Mouse (Mus musculus) ES-Bruce4 (cell line): ENCODE data around the gene Fbxl17. TPM values are rescaled to one million over a fixed set of nuclear protein-coding genes. Genes with fewer than 3 reads are reported as not detected.
A peak's percentile ranks its signal among the peaks of the same experiment; 100 is the strongest.

ENCODE experiments used
- H3K27ac ChIP-seq: 2 replicates; pipeline ENCODE4 v1.5.1; 2012; ENCODE audit warnings: low read length, inconsistent platforms; ENCODE audit not compliant: insufficient read depth
- H3K27me3 ChIP-seq: 2 replicates; pipeline ENCODE4 v1.6.1; 2012; ENCODE audit warnings: mild to moderate bottlenecking, low read length, inconsistent platforms; ENCODE audit not compliant: control insufficient read depth, poor library complexity, insufficient read depth, severe bottlenecking
- H3K36me3 ChIP-seq: 2 replicates; pipeline ENCODE4 v1.6.1; 2012; ENCODE audit warnings: inconsistent platforms, mild to moderate bottlenecking, low read length, moderate library complexity; ENCODE audit not compliant: control insufficient read depth, poor library complexity, insufficient read depth, severe bottlenecking
- H3K4me1 ChIP-seq: one replicate; pipeline ENCODE4 v1.8.1; 2011; ENCODE audit warnings: low read length; ENCODE audit not compliant: control insufficient read depth, insufficient read depth
- H3K4me3 ChIP-seq: 2 replicates; pipeline ENCODE4 v1.5.1; 2011; ENCODE audit warnings: low read depth, mild to moderate bottlenecking, low read length
- H3K9ac ChIP-seq: 2 replicates; pipeline ENCODE4 v1.6.1; 2012; ENCODE audit warnings: low read depth, mild to moderate bottlenecking, inconsistent platforms; ENCODE audit not compliant: poor library complexity, severe bottlenecking
- H3K9me3 ChIP-seq: replicated peaks from 2 replicates; pipeline ENCODE4 v1.6.1; 2012; ENCODE audit warnings: mild to moderate bottlenecking, low read length, inconsistent platforms; ENCODE audit not compliant: control insufficient read depth, poor library complexity, insufficient read depth, severe bottlenecking
- CTCF ChIP-seq: IDR thresholded peaks from one replicate; pipeline ENCODE4 v1.8.1; 2011; ENCODE audit warnings: low read depth, low read length
- EP300 ChIP-seq: IDR thresholded peaks from 2 replicates; pipeline ENCODE4 v1.6.1; 2011; ENCODE audit warnings: low read depth, low read length; ENCODE audit not compliant: insufficient read depth
- POLR2A ChIP-seq: IDR thresholded peaks from one replicate; pipeline ENCODE4 v1.8.1; 2011; ENCODE audit warnings: low read length; ENCODE audit not compliant: insufficient read depth
- polyA plus RNA-seq: library from polyadenylated mRNA; stranded (reverse); fragments of >200 nt; gene quantifications from 2 replicates; pipeline ENCODE4 v1.2.4, GENCODE M21; 2011; ENCODE audit warnings: low read depth; ENCODE audit not compliant: missing spikeins, insufficient read depth, insufficient read length

The Fbxl17 gene
- polyA plus RNA-seq, 1 experiment, result 11.7 TPM

DNA sequence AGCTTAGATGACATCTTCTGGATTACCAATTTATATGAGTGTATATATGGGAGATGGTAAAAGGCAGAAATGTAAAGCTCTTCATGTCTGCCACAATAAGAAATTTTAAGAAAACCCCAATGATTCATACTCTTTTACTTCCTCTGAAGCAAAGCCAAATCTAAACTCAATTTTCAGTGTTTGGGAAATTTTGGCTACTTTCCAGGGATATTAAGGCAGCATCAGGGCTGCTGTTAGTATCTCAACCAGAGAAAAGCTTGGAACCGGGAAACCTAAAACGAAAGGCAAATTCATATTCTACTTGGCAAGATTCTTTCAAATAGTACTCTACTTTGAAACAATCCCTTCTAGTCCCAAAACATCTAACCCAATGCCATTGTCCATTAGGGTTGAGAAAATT is 10.6 kb upstream of the Fbxl17 start:
- Histone ChIP-seq H3K4me1 (no peaks in the 10 kb centered on the region), H3K9ac (no peak overlapping the region), H3K36me3 (no peaks in the 10 kb centered on the region), H3K9me3 (no peaks in the 10 kb centered on the region), H3K4me3 (no peak overlapping the region), H3K27ac (no peak overlapping the region), H3K27me3 (no peaks in the 10 kb centered on the region)
- TF ChIP-seq EP300 (no peak), CTCF (no peak), POLR2A (no peak)

GRCm38 (mm10) chr17:63501091-63501490 is 1.3 kb upstream of the Fbxl17 start:
- Histone ChIP-seq H3K27ac (no peak overlapping the region), H3K27me3 (no peaks in the 10 kb centered on the region), H3K4me3 (no peak overlapping the region), H3K9me3 (no peaks in the 10 kb centered on the region), H3K9ac (no peak overlapping the region), H3K4me1 (no peaks in the 10 kb centered on the region), H3K36me3 (no peaks in the 10 kb centered on the region)
- no peak for TF ChIP-seq CTCF
- TF ChIP-seq EP300, result no peak
- no peak for TF ChIP-seq POLR2A

DNA sequence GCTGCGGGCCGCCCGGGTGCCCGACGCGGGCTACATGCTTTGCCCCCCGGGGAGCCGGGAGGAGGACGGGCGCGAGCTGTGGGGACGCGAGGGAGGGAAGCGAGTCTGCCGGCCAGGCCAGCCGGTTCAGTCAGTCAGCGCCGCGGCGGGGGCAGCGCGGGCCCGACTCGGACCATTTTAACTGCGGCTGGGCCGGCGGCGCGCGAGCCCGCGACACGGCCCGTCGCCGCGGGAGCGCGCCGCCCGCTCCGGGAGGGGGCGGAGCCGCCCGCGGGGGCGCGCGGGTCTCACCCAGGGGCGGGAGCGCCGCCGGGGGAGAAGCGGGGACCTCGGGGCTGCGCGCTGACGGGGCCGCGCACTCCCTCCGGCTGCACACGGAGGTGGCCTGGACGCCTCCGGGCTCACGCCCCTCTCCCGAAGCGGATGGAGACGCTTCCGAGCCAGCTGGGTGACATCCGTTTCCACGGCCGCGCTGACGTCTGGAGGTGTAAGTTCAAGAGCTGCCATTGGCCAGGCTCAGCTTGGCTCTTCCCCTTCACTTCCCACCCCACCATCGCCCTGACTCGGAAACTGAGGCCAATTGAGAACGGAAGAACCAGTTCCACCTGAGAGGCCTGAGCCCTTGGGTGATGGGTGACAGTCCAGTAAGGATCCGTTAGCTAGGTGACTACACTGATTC is 478 bp upstream of the Fbxl17 start:
- no peaks in the 10 kb centered on the region for H3K27me3 ChIP-seq
- TF ChIP-seq POLR2A, result no peak
- H3K9me3 ChIP-seq, result no peaks in the 10 kb centered on the region
- H3K27ac ChIP-seq, result no peak overlapping the region
- peak overlapping the region; percentile 69 for H3K4me3 ChIP-seq
- no peaks in the 10 kb centered on the region for H3K4me1 ChIP-seq
- peak overlapping the region; percentile 100 for H3K9ac ChIP-seq
- no peaks in the 10 kb centered on the region for H3K36me3 ChIP-seq

GRCm38 (mm10) chr17:63498717-63499635 is 841 bp downstream of the Fbxl17 start:
- TF ChIP-seq POLR2A (no peak), CTCF (no peak), EP300 (no peak)
- peak overlapping the region; percentile 100 for H3K9ac ChIP-seq
- no peaks in the 10 kb centered on the region for H3K4me1 ChIP-seq
- H3K36me3 ChIP-seq, result no peaks in the 10 kb centered on the region
- no peak overlapping the region for H3K27ac ChIP-seq
- H3K27me3 ChIP-seq, result no peaks in the 10 kb centered on the region
- H3K9me3 ChIP-seq, result no peaks in the 10 kb centered on the region
- peak overlapping the region; percentile 69 for H3K4me3 ChIP-seq

DNA sequence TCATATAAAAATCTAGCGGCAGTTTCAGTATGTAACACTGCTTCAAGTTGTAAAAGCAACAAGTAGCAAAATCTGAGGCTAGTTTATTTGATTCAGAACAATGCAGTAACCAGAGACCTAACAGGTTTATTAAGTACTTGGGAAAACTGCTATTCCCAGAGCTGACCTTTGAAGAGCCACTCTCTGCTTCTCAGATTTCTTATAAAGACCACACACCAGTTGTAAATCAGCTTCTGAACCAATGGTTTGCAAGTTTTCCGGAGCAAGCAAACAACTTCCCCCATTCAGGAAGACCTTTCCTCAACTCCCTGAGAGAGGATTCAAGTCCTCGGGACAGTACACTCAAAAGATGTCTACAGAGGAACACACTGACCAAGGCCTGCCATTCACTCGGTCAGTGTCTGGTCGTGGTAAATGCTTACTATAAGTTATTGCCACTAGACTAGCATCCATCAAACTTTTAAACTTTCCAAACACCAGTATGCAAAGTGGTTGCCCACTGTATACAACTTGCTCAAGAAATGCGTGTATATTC is 1.6 kb downstream of the Fbxl17 start:
- no peaks in the 10 kb centered on the region for H3K9me3 ChIP-seq
- peak overlapping the region; percentile 100 for H3K9ac ChIP-seq
- no peaks in the 10 kb centered on the region for H3K27me3 ChIP-seq
- H3K27ac ChIP-seq, result no peak overlapping the region
- no peaks in the 10 kb centered on the region for H3K36me3 ChIP-seq
- peak overlapping the region; percentile 69 for H3K4me3 ChIP-seq
- H3K4me1 ChIP-seq, result no peaks in the 10 kb centered on the region
- TF ChIP-seq POLR2A (no peak), CTCF (no peak), EP300 (no peak)

- no peaks in the 10 kb centered on the region for H3K9me3 ChIP-seq
- no peak overlapping the region for H3K4me3 ChIP-seq
- H3K36me3 ChIP-seq, result no peaks in the 10 kb centered on the region
- H3K4me1 ChIP-seq, result no peaks in the 10 kb centered on the region
- no peak for TF ChIP-seq CTCF
- no peak for TF ChIP-seq POLR2A
- TF ChIP-seq EP300, result no peak
- no peak overlapping the region for H3K9ac ChIP-seq
- no peaks in the 10 kb centered on the region for H3K27me3 ChIP-seq
- H3K27ac ChIP-seq, result no peak overlapping the region
Observed at GRCm38 (mm10) chr17:63497206-63497731, 2.5 kb downstream of the Fbxl17 start.
